In genomic region chr12:117107143-117107616, GRCm38 (mm10) we compare ENCODE assay signal across 8 mouse cellular contexts.
DNase-seq lines count a peak whose midpoint lies in the region; ATAC-seq lines count a peak whose summit lies in the region.

No protein-coding gene starts in this region.

- no peak overlapping the region for H3K4me3 ChIP-seq in embryonic facial prominence, embryonic 12.5 days
- no peak overlapping the region for H3K4me3 ChIP-seq in lung, embryonic 15.5 days

- no peaks in the 10 kb centered on the region for H3K9me3 ChIP-seq in embryonic facial prominence, embryonic 12.5 days
- no peaks in the 10 kb centered on the region for H3K9me3 ChIP-seq in lung, embryonic 15.5 days

- peak; percentile 5 for DNase-seq in kidney, postnatal 10 days
- DNase-seq in kidney, adult 8-10 months: no peak
- peak; percentile 44 to 69 for DNase-seq in layer of hippocampus, adult 18-20 months (ENCODE audit: low spot score in 2 of 2)
- DNase-seq in right cerebral cortex, adult 18-20 months: peak; percentile 54
- no peak for DNase-seq in testis, postnatal 14 days (ENCODE audit: low spot score)
- DNase-seq in thymus, adult 18-20 months: no peak

- H3K4me2 ChIP-seq in embryonic facial prominence, embryonic 12.5 days (replicated peaks): peak overlapping the region; percentile 23
- H3K4me2 ChIP-seq in lung, embryonic 15.5 days: peak overlapping the region; percentile 38

- H3K27me3 ChIP-seq in embryonic facial prominence, embryonic 12.5 days: no peaks in the 10 kb centered on the region
- no peaks in the 10 kb centered on the region for H3K27me3 ChIP-seq in lung, embryonic 15.5 days

- peaks cover 8% of the 10 kb centered on the region; the same call in 1 of the 2 replicates for H3K4me1 ChIP-seq in embryonic facial prominence, embryonic 12.5 days
- peaks cover 11% of the 10 kb centered on the region; the same call in 1 of the 2 replicates for H3K4me1 ChIP-seq in lung, embryonic 15.5 days

- peak; percentile 76 for ATAC-seq in embryonic facial prominence, embryonic 12.5 days (ENCODE audit: insufficient number of reproducible peaks, insufficient read depth, low FRiP score, low TSS enrichment)
- peak; percentile 89 for ATAC-seq in lung, embryonic 15.5 days (ENCODE audit: borderline replicate concordance, extremely low read depth, low FRiP score, low TSS enrichment)

- no peaks in the 10 kb centered on the region for H3K36me3 ChIP-seq in embryonic facial prominence, embryonic 12.5 days
- no peaks in the 10 kb centered on the region for H3K36me3 ChIP-seq in lung, embryonic 15.5 days

- H3K27ac ChIP-seq in embryonic facial prominence, embryonic 12.5 days: no peak overlapping the region
- no peak overlapping the region for H3K27ac ChIP-seq in lung, embryonic 15.5 days

- 23% methylated on average over 16 of the region's 16 CpGs for WGBS in embryonic facial prominence, embryonic 12.5 days
- WGBS in lung, embryonic 15.5 days: 7% methylated on average over 16 of the region's 16 CpGs

- H3K9ac ChIP-seq in embryonic facial prominence, embryonic 12.5 days: no peak overlapping the region
- no peak overlapping the region for H3K9ac ChIP-seq in lung, embryonic 15.5 days

Comparison
In these comparisons a context has a peak if more than half of its experiments do, and no peak if none do; other contexts are left out.
1. DNase-seq: peak in kidney, postnatal 10 days (single experiment), layer of hippocampus, adult 18-20 months (2 of 2) and right cerebral cortex, adult 18-20 months (single experiment); none in kidney, adult 8-10 months (0 of 2), testis, postnatal 14 days (single experiment) and thymus, adult 18-20 months (0 of 2).